Mouse (Mus musculus): ENCODE results near the gene Ssbp4.

DNA sequence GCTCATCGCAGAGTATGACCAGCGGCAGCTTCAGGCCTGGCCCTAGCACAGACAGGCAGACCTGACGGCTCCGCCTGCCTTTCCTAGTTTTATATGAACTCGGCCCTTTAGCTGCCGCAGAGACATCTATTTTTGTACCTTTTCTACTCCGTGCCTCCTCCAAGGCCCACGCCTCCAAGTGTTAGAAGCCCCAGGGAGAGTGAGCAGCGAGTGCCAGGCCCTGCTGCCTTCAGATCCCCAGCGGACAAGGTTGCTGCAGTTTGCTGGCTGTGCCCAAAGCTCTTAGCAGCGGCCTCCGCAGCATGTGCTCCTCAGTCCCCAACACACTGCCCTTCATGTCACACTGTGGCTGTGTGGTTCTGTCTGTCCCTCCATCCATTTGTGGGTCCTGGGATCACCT, 17.1 kb downstream of the Ssbp4 start:
- TF ChIP-seq GATA1 (IDR thresholded peaks at IDR 0.05; ENCODE audit: low read length) (no peak), TAL1 (IDR thresholded peaks at IDR 0.05; ENCODE audit: low read length) (no peak)
